Mouse (Mus musculus) MEL (cell line): ENCODE measurements around the gene Tceal8. TPM values are rescaled to one million over a fixed set of nuclear protein-coding genes. Genes with fewer than 3 reads are reported as not detected.

Experiments used
- DNase-seq: peaks from one replicate; pipeline ENCODE4 v3.0.0; 2011; ENCODE audit warnings: low read depth, low spot score
- H3K27ac ChIP-seq: 2 replicates; pipeline ENCODE4 v1.5.1; 2012; ENCODE audit warnings: low read depth, mild to moderate bottlenecking, control low read depth, low read length, moderate library complexity; ENCODE audit not compliant: control insufficient read depth
- H3K27me3 ChIP-seq, 2 experiments: fragments of 150-350 bp in 1 of 2; sonication (generic) in 1 of 2; 2 replicates each; pipeline ENCODE4 v1.6.1; 2012; ENCODE audit warnings: low read length in 2 of 2, mild to moderate bottlenecking in 2 of 2, improper control_type of control experiment in 1 of 2, moderate library complexity in 1 of 2; ENCODE audit not compliant: insufficient read depth in 2 of 2, control insufficient read depth in 1 of 2
- H3K36me3 ChIP-seq, 2 experiments: 2 replicates each; pipeline ENCODE4 v1.6.1; 2012 to 2014; ENCODE audit warnings: low read length in 2 of 2, improper control_type of control experiment in 1 of 2, inconsistent platforms in 1 of 2, mild to moderate bottlenecking in 1 of 2; ENCODE audit not compliant: insufficient read depth in 2 of 2, control insufficient read depth in 1 of 2
- H3K4me1 ChIP-seq, 2 experiments: fragments of 150-350 bp in 1 of 2; sonication (generic) in 1 of 2; 2 replicates each; pipeline ENCODE4 v1.6.1; 2012; ENCODE audit warnings: low read length in 2 of 2, improper control_type of control experiment in 1 of 2, mild to moderate bottlenecking in 1 of 2; ENCODE audit not compliant: insufficient read depth in 2 of 2, control insufficient read depth in 1 of 2
- H3K4me3 ChIP-seq, 2 experiments: fragments of 150-350 bp in 1 of 2; sonication (generic) in 1 of 2; 2 replicates each; pipeline ENCODE4 v1.5.1; 2012; ENCODE audit warnings: low read depth in 2 of 2, low read length in 2 of 2, mild to moderate bottlenecking in 2 of 2, moderate library complexity in 2 of 2, control low read depth in 1 of 2, improper control_type of control experiment in 1 of 2; ENCODE audit not compliant: control insufficient read depth in 1 of 2, insufficient read depth in 1 of 2
- H3K79me2 ChIP-seq: 2 replicates; pipeline ENCODE4 v1.6.1; 2012; ENCODE audit warnings: mild to moderate bottlenecking, low read length, moderate library complexity; ENCODE audit not compliant: control insufficient read depth, poor library complexity, insufficient read depth
- H3K9ac ChIP-seq: 2 replicates; pipeline ENCODE4 v1.6.1; 2012; ENCODE audit warnings: low read depth, mild to moderate bottlenecking, control low read depth, low read length, moderate library complexity; ENCODE audit not compliant: control insufficient read depth, poor library complexity, severe bottlenecking
- H3K9me3 ChIP-seq: fragments of 150-350 bp; sonication (generic); replicated peaks from 2 replicates; pipeline ENCODE4 v1.6.1; 2012; ENCODE audit warnings: mild to moderate bottlenecking, low read length, improper control_type of control experiment, moderate library complexity; ENCODE audit not compliant: insufficient read depth
- CHD2 ChIP-seq: IDR thresholded peaks from 2 replicates; pipeline ENCODE4 v1.6.1; 2011; ENCODE audit warnings: low read length, improper control_type of control experiment
- CTCF ChIP-seq, 3 experiments: IDR thresholded peaks in 2 of 3; conservative IDR thresholded peaks in 1 of 3; 2 replicates each; pipeline ENCODE4 v1.5.1; 2011 to 2012; ENCODE audit warnings: low read length in 3 of 3, low read depth in 2 of 3, mild to moderate bottlenecking in 2 of 3, improper control_type of control experiment in 1 of 3, inconsistent platforms in 1 of 3, mixed read lengths in 1 of 3, moderate library complexity in 1 of 3; ENCODE audit not compliant: control insufficient read depth in 1 of 3, insufficient read depth in 1 of 3, poor library complexity in 1 of 3, severe bottlenecking in 1 of 3
- E2F4 ChIP-seq: IDR thresholded peaks from 2 replicates; pipeline ENCODE4 v1.6.1; 2011; ENCODE audit warnings: low read depth, low read length, improper control_type of control experiment, borderline replicate concordance
- GABPA ChIP-seq: IDR thresholded peaks from 2 replicates; pipeline ENCODE4 v1.6.1; 2012; ENCODE audit warnings: low read depth, mild to moderate bottlenecking, inconsistent platforms, low read length, improper control_type of control experiment, moderate library complexity
- HCFC1 ChIP-seq: IDR thresholded peaks from 2 replicates; pipeline ENCODE4 v1.6.1; 2012; ENCODE audit warnings: low read depth, mild to moderate bottlenecking, inconsistent platforms, low read length, improper control_type of control experiment, moderate library complexity
- JUND ChIP-seq: IDR thresholded peaks from 2 replicates; pipeline ENCODE4 v1.6.1; 2011; ENCODE audit warnings: low read depth, mild to moderate bottlenecking, improper control_type of control experiment, low read length
- KAT2A ChIP-seq: conservative IDR thresholded peaks from 2 replicates; pipeline ENCODE4 v1.6.1; 2012; ENCODE audit warnings: low read depth, low read length, improper control_type of control experiment, inconsistent platforms
- MAX ChIP-seq: IDR thresholded peaks from 2 replicates; pipeline ENCODE4 v1.6.1; 2011; ENCODE audit warnings: low read length, improper control_type of control experiment
- MXI1 ChIP-seq: IDR thresholded peaks from 2 replicates; pipeline ENCODE4 v1.6.1; 2011; ENCODE audit warnings: mild to moderate bottlenecking, low read depth, low read length, improper control_type of control experiment
- MYC ChIP-seq: IDR thresholded peaks from 2 replicates; pipeline ENCODE4 v1.6.1; 2011; ENCODE audit warnings: low read depth, mild to moderate bottlenecking, low read length, improper control_type of control experiment, moderate library complexity
- NELFE ChIP-seq: IDR thresholded peaks from 2 replicates; pipeline ENCODE4 v1.6.1; 2011; ENCODE audit warnings: low read depth, low read length, improper control_type of control experiment
- NRF1 ChIP-seq: IDR thresholded peaks from 2 replicates; pipeline ENCODE4 v1.6.1; 2014; ENCODE audit warnings: low read depth, mild to moderate bottlenecking, inconsistent platforms, low read length, improper control_type of control experiment, moderate library complexity; ENCODE audit not compliant: poor library complexity, insufficient read depth, severe bottlenecking
- POLR2A ChIP-seq, 2 experiments: IDR thresholded peaks; 2 replicates each; pipeline ENCODE4 v1.6.1; 2011 to 2012; ENCODE audit warnings: low read length in 2 of 2, mild to moderate bottlenecking in 2 of 2, control low read depth in 1 of 2, improper control_type of control experiment in 1 of 2, low read depth in 1 of 2, moderate library complexity in 1 of 2; ENCODE audit not compliant: control insufficient read depth in 1 of 2, insufficient read depth in 1 of 2, poor library complexity in 1 of 2
- POLR2AphosphoS2 ChIP-seq: IDR thresholded peaks from 2 replicates; pipeline ENCODE4 v1.6.1; 2011; ENCODE audit warnings: low read length, improper control_type of control experiment
- POLR2AphosphoS5 ChIP-seq: IDR thresholded peaks from 2 replicates; pipeline ENCODE4 v1.6.1; 2012; ENCODE audit warnings: low read depth, borderline replicate concordance, mild to moderate bottlenecking, inconsistent platforms, low read length, moderate library complexity, mixed read lengths
- RAD21 ChIP-seq: IDR thresholded peaks from 2 replicates; pipeline ENCODE4 v1.6.1; 2011; ENCODE audit warnings: mild to moderate bottlenecking, low read depth, low read length, improper control_type of control experiment
- RCOR1 ChIP-seq: IDR thresholded peaks from 2 replicates; pipeline ENCODE4 v1.6.1; 2012; ENCODE audit warnings: low read depth, mild to moderate bottlenecking, inconsistent platforms, low read length, improper control_type of control experiment
- SMC3 ChIP-seq: IDR thresholded peaks from 2 replicates; pipeline ENCODE4 v1.6.1; 2011; ENCODE audit warnings: low read depth, low read length, improper control_type of control experiment
- TAL1 ChIP-seq: IDR thresholded peaks from 2 replicates; pipeline ENCODE4 v1.6.1; 2012; ENCODE audit warnings: mild to moderate bottlenecking, inconsistent platforms, low read length, moderate library complexity, mixed read lengths
- TBP ChIP-seq: IDR thresholded peaks from 2 replicates; pipeline ENCODE4 v1.8.0; 2011; ENCODE audit warnings: low read depth, low read length, improper control_type of control experiment
- USF1 ChIP-seq: IDR thresholded peaks from 2 replicates; pipeline ENCODE4 v1.6.1; 2014; ENCODE audit warnings: low read depth, mild to moderate bottlenecking, inconsistent platforms, low read length, improper control_type of control experiment, moderate library complexity
- ZKSCAN1 ChIP-seq: IDR thresholded peaks from 2 replicates; pipeline ENCODE4 v1.6.1; 2012; ENCODE audit warnings: low read depth, mild to moderate bottlenecking, inconsistent platforms, low read length, improper control_type of control experiment, moderate library complexity
- ZMIZ1 ChIP-seq: IDR thresholded peaks from 2 replicates; pipeline ENCODE4 v1.6.1; 2012; ENCODE audit warnings: low read depth, mild to moderate bottlenecking, inconsistent platforms, low read length, improper control_type of control experiment, moderate library complexity
- polyA plus RNA-seq, 2 experiments: library from polyadenylated mRNA; stranded (reverse) in 1 of 2; unstranded in 1 of 2; fragments of >175 nt in 1 of 2; fragments of >200 nt in 1 of 2; gene quantifications; 2 replicates each; pipeline versions ENCODE4 v1.2.1 to v1.2.4; 2012; ENCODE audit warnings: low replicate concordance in 2 of 2, low read depth in 1 of 2; ENCODE audit not compliant: insufficient read length in 2 of 2, insufficient read depth in 1 of 2, missing spikeins in 1 of 2
- total RNA-seq: library from RNA; depleted of rRNA; stranded (reverse); fragments of 300-350 nt; gene quantifications from 2 replicates; pipeline ENCODE4 v1.2.3, GENCODE M21; 2012

Tceal8 gene
- total and polyA plus RNA-seq, 3 experiments: 26.9 to 759 (median 41.1) TPM

- no peak overlapping the region for H3K4me3 ChIP-seq
- no peak overlapping the region for H3K27ac ChIP-seq
- H3K27me3 ChIP-seq: peaks cover 5 to 11% of the 10 kb centered on the region in 2 experiments
- H3K79me2 ChIP-seq: no peaks in the 10 kb centered on the region
- no peak for TF ChIP-seq USF1
- no peak for TF ChIP-seq HCFC1
- no peak for TF ChIP-seq ZKSCAN1
- TF ChIP-seq POLR2AphosphoS5: no peak
- no peak for TF ChIP-seq E2F4
- TF ChIP-seq MXI1: no peak
- TF ChIP-seq ZMIZ1: no peak
- TF ChIP-seq TBP: no peak
- no peak for TF ChIP-seq RAD21
- TF ChIP-seq SMC3: no peak
- no peak for TF ChIP-seq MAX
- TF ChIP-seq NELFE: no peak
- no peak for TF ChIP-seq NRF1
- TF ChIP-seq POLR2A (IDR thresholded peaks at IDR 0.05; ENCODE audit: control insufficient read depth in 1 of 2, insufficient read depth in 1 of 2, low read depth in 1 of 2, low read length in 2 of 2, poor library complexity in 1 of 2): no peak
- TF ChIP-seq TAL1: no peak
- TF ChIP-seq JUND: no peak
- TF ChIP-seq CHD2: no peak
- TF ChIP-seq, all 39 proteins: peak for 0
- Histone ChIP-seq H3K36me3 (no peaks in the 10 kb centered on the region), H3K9ac (no peak overlapping the region), H3K4me1 (no peaks in the 10 kb centered on the region), H3K9me3 (no peaks in the 10 kb centered on the region)
- no peak for DNase-seq
Observed at GRCm38 (mm10) chrX:136180897-136181553, 8.9 kb upstream of the Tceal8 start.

DNA sequence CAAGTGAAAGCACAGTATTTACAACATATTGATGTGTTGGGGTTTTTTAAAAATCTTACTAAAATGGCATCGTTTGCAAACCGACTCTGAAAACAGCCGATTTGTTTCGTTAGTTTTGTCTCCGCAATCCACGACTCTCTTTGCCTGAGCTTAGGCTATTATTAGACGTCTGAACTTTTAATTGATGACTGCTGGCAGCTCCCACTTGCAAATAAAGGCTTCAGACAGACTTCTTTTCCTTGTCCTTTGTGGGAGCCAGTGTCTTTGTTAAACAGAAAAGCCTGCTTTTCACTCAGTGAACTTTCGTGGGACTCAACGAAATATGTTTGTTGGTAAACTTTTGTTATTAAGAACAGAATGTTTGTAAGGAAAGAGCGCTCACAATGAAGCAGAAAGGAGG, 644 bp upstream of the Tceal8 start:
- Histone ChIP-seq H3K4me3 (peak overlapping the region in 1 of 2 experiments; percentile 75; a peak in 1 of 4 replicates), H3K9me3 (no peaks in the 10 kb centered on the region), H3K27me3 (peaks cover 0 to 3% of the 10 kb centered on the region in 2 experiments; a peak in 3 of 4 replicates), H3K9ac (no peak overlapping the region), H3K79me2 (no peaks in the 10 kb centered on the region; the same call in 1 of the 2 replicates), H3K4me1 (peaks cover 0 to 4% of the 10 kb centered on the region in 2 experiments; a peak in 1 of 4 replicates), H3K27ac (no peak overlapping the region), H3K36me3 (peaks cover 0 to 5% of the 10 kb centered on the region in 2 experiments; a peak in 2 of 4 replicates)
- no peak for DNase-seq
- TF ChIP-seq KAT2A (no peak), NELFE (no peak), TAL1 (no peak), CTCF (IDR thresholded peaks at IDR 0.05 in 2 of 3, conservative IDR thresholded peaks at IDR 0.05 in 1 of 3; ENCODE audit: control insufficient read depth in 1 of 3, insufficient read depth in 1 of 3, low read depth in 2 of 3, low read length in 3 of 3, poor library complexity in 1 of 3, severe bottlenecking in 1 of 3) (no peak), TBP (no peak), RCOR1 (no peak), NRF1 (no peak), POLR2AphosphoS2 (no peak), MYC (no peak), GABPA (no peak), MXI1 (no peak)
